Mouse (Mus musculus) forebrain, embryonic 12.5 days (tissue): Measurements from ENCODE around the gene Ern1. TPM values are rescaled to one million over a fixed set of nuclear protein-coding genes. Genes with fewer than 3 reads are reported as not detected.
A peak's percentile ranks its signal among the peaks of the same experiment; 100 is the strongest.
"Not testable (repeated sequence)": the region's sequence is repeated elsewhere in the genome, so short reads cannot be mapped to it uniquely, and the experiment has no call there.

ENCODE experiments used
- ATAC-seq: fragments of 200-750 bp; cut with Nextera tagmentation; 2 replicates; pipeline ENCODE4 v1.8.0; 2017; ENCODE audit warnings: moderate TSS enrichment; ENCODE audit not compliant: low FRiP score
- H3K27ac ChIP-seq: fragments of 300-500 bp; sonication (generic); 2 replicates; pipeline ENCODE4 v1.5.1; 2016; ENCODE audit warnings: mild to moderate bottlenecking
- H3K27me3 ChIP-seq: fragments of 300-500 bp; sonication (generic); 2 replicates; pipeline ENCODE4 v1.6.1; 2016; ENCODE audit warnings: mild to moderate bottlenecking
- H3K36me3 ChIP-seq: fragments of 300-500 bp; sonication (generic); replicated peaks from 2 replicates; pipeline ENCODE4 v1.6.1; 2016; ENCODE audit warnings: mild to moderate bottlenecking
- H3K4me1 ChIP-seq: fragments of 300-500 bp; sonication (generic); 2 replicates; pipeline ENCODE4 v1.6.1; 2016
- H3K4me2 ChIP-seq: fragments of 300-500 bp; sonication (generic); 2 replicates; pipeline ENCODE4 v1.6.1; 2016; ENCODE audit warnings: mild to moderate bottlenecking, moderate library complexity
- H3K4me3 ChIP-seq: fragments of 300-500 bp; sonication (generic); replicated peaks from 2 replicates; pipeline ENCODE4 v1.5.1; 2016; ENCODE audit warnings: mild to moderate bottlenecking
- H3K9ac ChIP-seq: fragments of 300-500 bp; sonication (generic); 2 replicates; pipeline ENCODE4 v1.6.1; 2016; ENCODE audit warnings: mild to moderate bottlenecking
- H3K9me3 ChIP-seq: fragments of 300-500 bp; sonication (generic); 2 replicates; pipeline ENCODE4 v1.6.1; 2016
- WGBS: fragments of 180-500 bp; shearing (Covaris S2); methylation state at CpG from one replicate; pipeline ENCODE4 v1.1.7; 2016; 5-methylcytosine and 5-hydroxymethylcytosine counted together
- polyA plus RNA-seq: library from polyadenylated mRNA; unstranded; fragments of >200 nt; fragmentation: Nextera tagmentation; extraction: Ambion mirVana; gene quantifications from 2 replicates; pipeline ENCODE4 v1.2.1, GENCODE M21; 2016

Gene Ern1
- polyA plus RNA-seq, 1 experiment from 2014 or later: 8.6 TPM

DNA sequence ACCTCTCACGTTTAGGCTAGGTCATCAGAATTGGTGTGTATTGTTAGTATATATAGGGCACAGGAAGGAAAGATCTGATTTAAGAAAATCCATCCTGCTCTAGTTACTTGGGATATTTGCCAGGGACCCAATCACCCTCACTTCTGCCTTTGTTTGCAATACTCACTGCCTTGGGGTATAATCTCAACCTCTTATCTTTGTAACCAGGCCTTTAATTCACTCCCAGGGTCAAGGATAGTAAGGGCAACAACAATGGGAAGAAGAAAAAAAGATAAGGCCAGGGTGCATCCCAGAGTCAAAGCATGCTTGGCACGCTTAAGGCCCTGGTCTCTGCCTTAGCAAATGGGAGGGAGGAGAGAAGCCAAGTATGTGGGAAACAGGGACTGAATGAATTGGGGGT is 69.8 kb downstream of the Ern1 start:
- no peaks in the 10 kb centered on the region for H3K27me3 ChIP-seq
- H3K4me2 ChIP-seq: no peak overlapping the region
- no peak overlapping the region for H3K4me3 ChIP-seq
- no peak overlapping the region for H3K9ac ChIP-seq
- ATAC-seq: no peak
- H3K4me1 ChIP-seq: no peaks in the 10 kb centered on the region
- WGBS: 86% methylated on average over 2 of the region's 2 CpGs
- no peak overlapping the region for H3K27ac ChIP-seq
- peaks cover 12% of the 10 kb centered on the region; the same call in 1 of the 2 replicates for H3K36me3 ChIP-seq
- H3K9me3 ChIP-seq: no peaks in the 10 kb centered on the region

GRCm38 (mm10) chr11:106416331-106416730 is 71.3 kb downstream of the Ern1 start:
- Histone ChIP-seq H3K9me3 (no peaks in the 10 kb centered on the region), H3K27ac (no peak overlapping the region), H3K9ac (no peak overlapping the region), H3K4me2 (no peak overlapping the region), H3K4me3 (no peak overlapping the region), H3K36me3 (peaks cover 12% of the 10 kb centered on the region), H3K27me3 (no peaks in the 10 kb centered on the region), H3K4me1 (no peaks in the 10 kb centered on the region)
- no peak for ATAC-seq
- 78% methylated on average over 3 of the region's 3 CpGs for WGBS

DNA sequence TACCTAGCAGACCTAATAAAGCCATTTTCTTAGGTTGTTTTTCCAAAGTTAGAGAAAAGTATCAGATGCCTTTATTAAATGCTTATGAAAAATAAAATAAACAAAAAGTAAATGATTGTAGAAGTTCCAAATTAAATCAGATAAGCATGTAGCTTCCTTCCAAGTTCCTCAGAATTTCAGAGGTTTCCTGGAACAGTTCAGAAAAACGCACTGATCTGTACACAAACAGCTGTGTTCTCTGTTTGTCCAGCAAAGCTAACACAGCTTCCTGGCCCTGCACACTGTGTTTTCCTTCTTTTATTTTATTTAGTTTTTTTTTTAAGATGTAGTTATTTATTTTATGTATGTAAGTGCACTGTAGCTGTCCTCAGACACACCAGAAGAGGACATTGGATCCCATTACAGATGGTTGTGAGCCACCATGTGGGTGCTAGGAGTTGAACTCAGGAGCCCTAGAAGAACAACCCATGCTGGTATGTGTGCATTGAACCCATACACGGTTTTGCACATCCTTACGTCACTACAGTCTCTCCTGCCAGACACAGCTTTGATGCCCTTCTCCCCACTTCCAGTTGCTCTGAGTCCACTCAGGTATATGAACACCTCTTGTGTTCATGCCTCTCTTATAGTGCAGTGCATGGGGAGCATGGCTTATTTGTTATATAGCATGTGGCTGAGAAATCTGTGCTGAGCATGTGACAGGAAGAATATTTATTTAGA is 74.9 kb downstream of the Ern1 start:
- WGBS: 90% methylated on average over 3 of the region's 3 CpGs
- Histone ChIP-seq H3K27ac (no peak overlapping the region), H3K36me3 (peaks cover 12% of the 10 kb centered on the region), H3K27me3 (no peaks in the 10 kb centered on the region), H3K9me3 (no peaks in the 10 kb centered on the region), H3K9ac (no peak overlapping the region), H3K4me1 (no peaks in the 10 kb centered on the region), H3K4me3 (no peak overlapping the region), H3K4me2 (no peak overlapping the region)
- ATAC-seq: no peak

DNA sequence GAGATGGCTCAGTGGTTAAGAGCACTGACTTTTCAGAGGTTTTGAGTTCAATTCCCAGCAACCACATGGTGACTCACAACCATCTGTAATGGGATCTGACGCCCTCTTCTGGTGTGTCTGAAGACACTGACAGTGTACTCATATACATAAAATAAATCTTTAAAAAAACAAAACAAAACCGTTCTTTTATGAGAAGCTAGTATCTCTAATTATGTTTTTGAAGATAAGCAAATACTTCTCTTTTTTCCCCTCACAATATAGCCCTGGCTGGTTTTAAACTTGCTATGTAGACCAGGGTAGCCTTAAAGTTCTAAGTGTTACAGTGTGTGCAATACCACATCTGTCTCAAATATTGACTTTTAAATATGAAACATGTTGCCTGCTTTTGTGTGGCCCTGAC is 76.5 kb downstream of the Ern1 start:
- Histone ChIP-seq H3K9ac (no peak overlapping the region), H3K9me3 (no peaks in the 10 kb centered on the region), H3K4me2 (no peak overlapping the region), H3K4me1 (no peaks in the 10 kb centered on the region), H3K27me3 (no peaks in the 10 kb centered on the region), H3K27ac (no peak overlapping the region), H3K4me3 (no peak overlapping the region), H3K36me3 (peaks cover 25% of the 10 kb centered on the region)
- 91% methylated on average over 2 of the region's 2 CpGs for WGBS
- no peak for ATAC-seq

- no peaks in the 10 kb centered on the region for H3K9me3 ChIP-seq
- H3K4me2 ChIP-seq: no peak overlapping the region
- H3K4me1 ChIP-seq: no peaks in the 10 kb centered on the region
- 89% methylated on average over 3 of the region's 3 CpGs for WGBS
- ATAC-seq: no peak
- H3K27ac ChIP-seq: no peak overlapping the region
- H3K36me3 ChIP-seq: peaks cover 32% of the 10 kb centered on the region
- H3K4me3 ChIP-seq: no peak overlapping the region
- H3K27me3 ChIP-seq: no peaks in the 10 kb centered on the region
- H3K9ac ChIP-seq: no peak overlapping the region
Observed at GRCm38 (mm10) chr11:106410507-106410906, 77.1 kb downstream of the Ern1 start.

DNA sequence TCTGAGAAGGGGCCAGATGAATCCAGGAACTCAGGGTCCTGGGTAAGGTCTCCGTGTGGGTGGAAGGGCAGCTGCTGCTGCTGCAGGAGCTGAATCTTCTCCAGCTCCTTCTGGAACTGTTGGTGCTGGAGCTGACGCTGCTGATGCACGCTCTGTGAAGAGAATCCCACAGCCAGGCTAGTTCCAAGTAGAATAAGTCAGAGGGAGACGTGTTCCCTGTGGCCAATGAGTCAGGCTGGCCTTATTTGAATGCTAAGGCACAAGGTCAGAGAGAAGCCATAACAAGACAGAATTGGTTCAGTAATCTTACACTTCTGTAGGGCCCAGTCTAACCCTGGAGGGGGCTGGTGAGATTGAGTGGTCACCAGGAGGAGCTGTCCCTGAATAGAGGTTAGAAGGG is 77.6 kb downstream of the Ern1 start:
- no peaks in the 10 kb centered on the region for H3K4me1 ChIP-seq
- no peak for ATAC-seq
- no peak overlapping the region for H3K4me3 ChIP-seq
- no peaks in the 10 kb centered on the region for H3K27me3 ChIP-seq
- H3K27ac ChIP-seq: no peak overlapping the region
- H3K4me2 ChIP-seq: no peak overlapping the region
- H3K36me3 ChIP-seq: peaks cover 34% of the 10 kb centered on the region
- 80% methylated on average over 4 of the region's 4 CpGs for WGBS
- no peaks in the 10 kb centered on the region for H3K9me3 ChIP-seq
- H3K9ac ChIP-seq: no peak overlapping the region

DNA sequence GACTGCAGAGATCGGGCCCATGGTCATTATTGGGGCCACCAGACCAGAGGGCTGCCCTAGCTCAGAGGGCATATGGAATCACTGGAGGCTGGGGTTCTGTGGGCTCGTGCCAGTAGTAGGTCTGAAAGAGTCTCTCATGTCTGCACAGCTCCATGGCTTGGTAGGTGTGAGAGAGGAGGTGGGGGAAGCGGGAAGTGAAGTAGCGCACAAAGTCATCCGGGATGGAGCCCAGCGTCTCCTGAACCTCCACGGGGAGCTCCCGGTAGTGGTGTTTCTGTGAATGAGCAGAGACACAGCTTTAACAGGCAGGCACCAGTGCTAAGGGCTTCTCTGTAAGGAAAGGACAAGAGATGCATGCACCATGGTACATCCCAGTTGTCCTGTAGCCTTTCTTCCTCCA is 89.2 kb downstream of the Ern1 start:
- Histone ChIP-seq H3K9me3 (no peaks in the 10 kb centered on the region), H3K4me2 (no peak overlapping the region), H3K27me3 (no peaks in the 10 kb centered on the region), H3K36me3 (peaks cover 23% of the 10 kb centered on the region), H3K9ac (no peak overlapping the region), H3K4me1 (no peaks in the 10 kb centered on the region), H3K4me3 (no peak overlapping the region), H3K27ac (no peak overlapping the region)
- ATAC-seq: no peak
- 94% methylated on average over 8 of the region's 8 CpGs for WGBS

DNA sequence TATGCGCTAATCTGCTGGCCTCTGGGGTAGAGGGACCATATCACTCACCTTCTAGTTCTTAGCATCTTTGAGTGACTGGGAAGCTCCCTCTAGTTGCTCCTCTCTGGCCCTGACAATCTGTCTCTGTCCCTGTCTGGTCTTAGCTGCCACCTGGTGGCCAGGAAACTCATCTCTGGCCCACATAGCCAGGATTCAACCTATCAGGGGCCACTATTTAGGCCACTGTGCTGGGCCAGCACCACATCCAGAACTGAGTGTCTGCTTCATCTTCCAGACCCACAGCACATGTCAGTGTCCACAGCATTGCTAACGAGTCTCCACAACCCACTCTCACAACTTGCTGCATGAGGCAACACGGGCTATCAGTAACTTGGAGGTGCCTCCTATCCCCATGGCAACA is 90.0 kb downstream of the Ern1 start:
- no peak for ATAC-seq
- H3K27ac ChIP-seq: no peak overlapping the region
- H3K4me3 ChIP-seq: no peak overlapping the region
- no peak overlapping the region for H3K4me2 ChIP-seq
- no peaks in the 10 kb centered on the region for H3K27me3 ChIP-seq
- H3K4me1 ChIP-seq: no peaks in the 10 kb centered on the region
- no peaks in the 10 kb centered on the region for H3K9me3 ChIP-seq
- peaks cover 15% of the 10 kb centered on the region for H3K36me3 ChIP-seq
- H3K9ac ChIP-seq: no peak overlapping the region
- 82% methylated on average over 3 of the region's 3 CpGs for WGBS

DNA sequence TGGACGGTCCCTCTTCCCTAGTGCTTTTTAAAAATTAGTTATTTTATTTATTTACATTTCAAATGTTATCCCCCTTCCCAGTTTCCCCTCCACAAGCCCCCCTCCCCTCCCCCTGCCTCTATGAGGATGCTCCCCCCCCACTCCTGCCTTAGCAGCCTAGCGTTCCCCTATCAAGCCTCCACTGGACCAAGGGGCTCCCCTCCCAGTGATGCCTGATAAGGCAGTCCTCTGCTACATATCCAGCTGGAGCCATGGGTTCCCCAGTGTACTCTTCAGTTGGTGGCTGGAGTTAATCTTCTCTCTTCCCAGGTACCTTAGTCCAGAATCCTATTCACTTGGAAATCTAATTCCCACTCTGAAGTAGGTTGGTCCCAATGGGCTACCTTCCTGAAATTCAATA is 93.6 kb downstream of the Ern1 start:
- not testable (repeated sequence) for H3K4me2 ChIP-seq, H3K27me3 ChIP-seq, H3K9me3 ChIP-seq, H3K27ac ChIP-seq, H3K4me1 ChIP-seq, H3K4me3 ChIP-seq, ATAC-seq, H3K9ac ChIP-seq
- peaks cover 14% of the 10 kb centered on the region for H3K36me3 ChIP-seq
- 86% methylated on average over 2 of the region's 2 CpGs for whole genome bisulfite sequencing

GRCm38 (mm10) chr11:106393331-106393616 is 94.4 kb downstream of the Ern1 start:
- WGBS: 74% methylated on average over 4 of the region's 4 CpGs

DNA sequence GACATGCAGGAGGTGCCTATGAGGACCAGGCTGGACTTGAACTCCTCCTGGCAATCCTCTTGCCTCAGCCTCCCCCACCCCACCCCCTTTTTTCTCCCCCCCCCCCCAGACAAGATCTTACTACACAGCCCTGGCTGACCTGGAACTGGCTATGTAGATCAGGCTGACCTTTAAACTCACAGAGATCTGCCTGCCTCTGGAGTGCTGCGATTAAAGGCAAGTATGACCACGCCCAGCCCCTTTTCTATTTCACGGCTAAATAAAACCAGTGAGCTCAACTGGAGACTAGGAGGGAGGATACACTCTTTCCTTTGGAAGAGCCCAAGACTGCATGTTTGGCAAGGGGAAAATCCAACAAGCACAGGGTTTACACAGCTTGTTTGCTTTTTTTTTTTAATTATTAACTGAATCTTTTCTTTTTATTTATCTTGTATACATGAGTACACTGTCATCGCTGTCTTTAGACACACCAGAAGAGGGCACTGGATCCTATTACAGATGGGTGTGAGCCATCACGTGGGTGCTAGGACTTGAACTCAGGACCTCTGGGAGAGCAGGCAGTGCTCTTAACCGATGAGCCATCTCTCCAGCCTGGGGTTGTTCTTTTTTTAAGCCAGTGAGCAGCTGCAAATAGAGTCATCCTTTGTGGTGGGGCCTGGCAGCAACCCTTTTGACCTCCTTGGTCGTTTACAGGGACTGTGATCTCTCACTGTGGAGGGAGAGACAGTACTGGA is 94.9 kb downstream of the Ern1 start:
- Histone ChIP-seq H3K9ac (no peak overlapping the region), H3K27ac (no peak overlapping the region), H3K36me3 (peaks cover under 1% of the 10 kb centered on the region; the same call in 1 of the 2 replicates), H3K9me3 (no peaks in the 10 kb centered on the region), H3K4me3 (no peak overlapping the region), H3K4me1 (no peaks in the 10 kb centered on the region), H3K27me3 (no peaks in the 10 kb centered on the region), H3K4me2 (no peak overlapping the region)
- ATAC-seq: no peak
- 72% methylated on average over 7 of the region's 7 CpGs for WGBS

More at GRCm38 (mm10) chr11:106393331-106393616, 94.4 kb downstream of the Ern1 start:
- Histone ChIP-seq H3K27ac (no peak overlapping the region), H3K9me3 (no peaks in the 10 kb centered on the region), H3K4me1 (no peaks in the 10 kb centered on the region), H3K4me3 (no peak overlapping the region), H3K36me3 (peaks cover 6% of the 10 kb centered on the region), H3K27me3 (no peaks in the 10 kb centered on the region), H3K4me2 (no peak overlapping the region), H3K9ac (no peak overlapping the region)
- ATAC-seq: no peak

DNA sequence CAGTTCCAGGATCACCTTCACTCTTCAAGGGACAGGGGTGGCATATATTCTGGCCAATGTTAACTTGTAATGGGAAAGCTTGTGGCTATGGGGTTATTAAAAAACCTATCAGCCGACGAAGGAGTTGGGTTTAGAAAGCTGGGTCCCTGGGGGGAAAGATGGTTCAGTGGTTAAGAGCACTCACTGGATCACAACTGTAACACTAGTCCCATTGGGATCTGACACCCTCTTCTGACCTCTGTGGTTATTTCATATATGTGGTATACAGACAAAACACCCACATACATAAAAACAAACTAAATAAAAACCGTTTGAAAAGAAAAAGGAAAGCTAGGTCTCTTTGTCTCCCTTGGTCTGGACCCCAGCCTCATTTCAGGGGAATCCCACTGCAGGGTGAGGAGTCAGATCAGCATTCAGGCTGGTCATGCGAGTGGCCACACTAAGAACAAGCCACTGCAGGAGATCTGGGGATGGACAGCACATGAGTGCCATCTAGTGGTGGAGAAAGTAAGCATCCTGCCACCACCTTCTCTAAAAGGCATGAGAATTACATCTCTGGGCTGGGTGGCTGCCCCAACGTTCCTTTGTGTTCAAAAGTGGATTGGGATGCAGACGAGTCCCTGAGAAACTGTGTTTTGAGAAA is 96.0 kb downstream of the Ern1 start:
- peak; percentile 60; the same call in 1 of the 2 replicates for ATAC-seq
- WGBS: 35% methylated on average over 6 of the region's 6 CpGs
- no peak overlapping the region for H3K4me3 ChIP-seq
- H3K36me3 ChIP-seq: no peaks in the 10 kb centered on the region
- no peaks in the 10 kb centered on the region for H3K9me3 ChIP-seq
- no peak overlapping the region for H3K9ac ChIP-seq
- H3K4me2 ChIP-seq: no peak overlapping the region
- no peaks in the 10 kb centered on the region for H3K27me3 ChIP-seq
- no peaks in the 10 kb centered on the region for H3K4me1 ChIP-seq
- H3K27ac ChIP-seq: no peak overlapping the region

- Histone ChIP-seq H3K36me3 (no peaks in the 10 kb centered on the region), H3K9ac (no peak overlapping the region)
- no peak for ATAC-seq
Observed at GRCm38 (mm10) chr11:106390757-106391156, 96.9 kb downstream of the Ern1 start.

More at GRCm38 (mm10) chr11:106390757-106391156, 96.9 kb downstream of the Ern1 start:
- no peaks in the 10 kb centered on the region for H3K27me3 ChIP-seq
- WGBS: 81% methylated on average over 3 of the region's 3 CpGs
- H3K4me1 ChIP-seq: no peaks in the 10 kb centered on the region
- no peak overlapping the region for H3K4me3 ChIP-seq
- H3K27ac ChIP-seq: no peak overlapping the region
- no peaks in the 10 kb centered on the region for H3K9me3 ChIP-seq
- no peak overlapping the region for H3K4me2 ChIP-seq
